22 mouse cellular contexts compared by ENCODE assay signal in genomic region chr15:7961489-7961888, GRCm38 (mm10).
DNase-seq lines count a peak whose midpoint lies in the region; ATAC-seq and TF ChIP-seq lines count a peak whose summit lies in the region.
"Had no signal": no experiment of that assay in that cellular context is flagged by ENCODE, and none has a peak within 500 bp of the region (broad histone marks: within the 10 kb centered on the region; RNA-seq: fewer than 3 reads in every experiment).

No protein-coding gene starts in this region.

- no peak overlapping the region for H3K4me3 ChIP-seq in midbrain, embryonic 11.5 days (ENCODE audit: low read depth, low read length)
- no peak overlapping the region for H3K4me3 ChIP-seq in midbrain, postnatal 0 days (ENCODE audit: low read depth, low read length)
- H3K4me3 ChIP-seq in liver, postnatal 0 days (ENCODE audit: low read depth, low read length): no peak overlapping the region
- H3K4me3 ChIP-seq: embryonic facial prominence, embryonic 10.5 days; heart, adult 2 months; heart, embryonic 15.5 days; intestine, embryonic 15.5 days had no signal

- no peak overlapping the region for H3K9ac ChIP-seq in midbrain, embryonic 11.5 days (ENCODE audit: low read length)
- H3K9ac ChIP-seq in midbrain, postnatal 0 days (replicated peaks; ENCODE audit: low read length, poor library complexity, severe bottlenecking): no peak overlapping the region
- H3K9ac ChIP-seq in liver, postnatal 0 days (replicated peaks): no peak overlapping the region
- H3K9ac ChIP-seq: forebrain, postnatal 0 days; heart, embryonic 15.5 days; hindbrain, embryonic 14.5 days; intestine, embryonic 15.5 days had no signal

- TF ChIP-seq CTCF in midbrain, postnatal 0 days (IDR thresholded peaks at IDR 0.05): no peak
- TF ChIP-seq CTCF in liver, postnatal 0 days (IDR thresholded peaks at IDR 0.05; ENCODE audit: low read depth): no peak

- 0 out of 2 replicates have a peak, but pooled peaks have one; percentile 44 for ATAC-seq in midbrain, embryonic 11.5 days (ENCODE audit: low FRiP score)
- ATAC-seq in midbrain, postnatal 0 days (ENCODE audit: low FRiP score): no peak
- no peak for ATAC-seq in liver, postnatal 0 days
- ATAC-seq: CD4-positive, CD25-positive, alpha-beta regulatory T cell, adult 4 months; forebrain, postnatal 0 days; intestine, embryonic 15.5 days; Patski had no signal

- no peaks in the 10 kb centered on the region for H3K36me3 ChIP-seq in midbrain, embryonic 11.5 days (ENCODE audit: control insufficient read depth, insufficient read depth, low read length)
- H3K36me3 ChIP-seq in midbrain, postnatal 0 days (ENCODE audit: insufficient read depth, low read length): no peaks in the 10 kb centered on the region
- H3K36me3 ChIP-seq in liver, postnatal 0 days (replicated peaks; ENCODE audit: insufficient read depth, low read length): no peaks in the 10 kb centered on the region
- H3K36me3 ChIP-seq: embryonic facial prominence, embryonic 10.5 days; heart, embryonic 15.5 days; intestine, embryonic 15.5 days had no signal

- DNase-seq in adrenal gland, adult 2 months: peak; percentile 16
- DNase-seq in adrenal gland, postnatal 25 days: no peak
- DNase-seq in midbrain, embryonic 11.5 days (ENCODE audit: low spot score, missing footprints): no peak
- DNase-seq in midbrain, postnatal 0 days (ENCODE audit: low spot score): no peak
- DNase-seq in thymus, postnatal 4 days: peak; percentile 12
- DNase-seq in thymus, postnatal 36 days: no peak
- no peak for DNase-seq in liver, postnatal 0 days
- DNase-seq: adrenal gland, postnatal 10 days; B cell, adult 2 months; cerebellum, adult 2 months; cerebellum, postnatal 10 days; forebrain, postnatal 0 days; gastrocnemius, postnatal 14 days; heart, adult 2 months; heart, postnatal 14 days had no signal

- no peak for TF ChIP-seq EP300 in liver, postnatal 0 days (IDR thresholded peaks at IDR 0.05; ENCODE audit: low read depth)

- whole genome bisulfite sequencing in midbrain, embryonic 11.5 days: 15% methylated on average over 2 of the region's 2 CpGs
- 19% methylated on average over 2 of the region's 2 CpGs for WGBS in midbrain, postnatal 0 days
- 52% methylated on average over 2 of the region's 2 CpGs for WGBS in liver, postnatal 0 days (ENCODE audit: insufficient replicate concordance)

- H3K27me3 ChIP-seq in midbrain, embryonic 11.5 days (ENCODE audit: control insufficient read depth, insufficient read depth, low read length): no peaks in the 10 kb centered on the region
- H3K27me3 ChIP-seq in midbrain, postnatal 0 days (ENCODE audit: insufficient read depth, low read length): no peaks in the 10 kb centered on the region
- H3K27me3 ChIP-seq in liver, postnatal 0 days (ENCODE audit: insufficient read depth, low read length): no peaks in the 10 kb centered on the region
- H3K27me3 ChIP-seq: heart, embryonic 15.5 days; intestine, embryonic 15.5 days; Patski had no signal

- H3K9me3 ChIP-seq in midbrain, embryonic 11.5 days (ENCODE audit: control insufficient read depth, low read length): no peaks in the 10 kb centered on the region
- H3K9me3 ChIP-seq in midbrain, postnatal 0 days (ENCODE audit: low read length): no peaks in the 10 kb centered on the region
- no peaks in the 10 kb centered on the region for H3K9me3 ChIP-seq in liver, postnatal 0 days (ENCODE audit: low read length)
- H3K9me3 ChIP-seq: embryonic facial prominence, embryonic 10.5 days; heart, embryonic 15.5 days; intestine, embryonic 15.5 days had no signal

- no peak overlapping the region for H3K4me2 ChIP-seq in midbrain, embryonic 11.5 days
- H3K4me2 ChIP-seq in midbrain, postnatal 0 days (ENCODE audit: low read depth, low read length, poor library complexity, severe bottlenecking): no peak overlapping the region
- H3K4me2 ChIP-seq in liver, postnatal 0 days (ENCODE audit: low read depth, low read length): no peak overlapping the region
- H3K4me2 ChIP-seq: heart, embryonic 11.5 days; heart, embryonic 15.5 days; hindbrain, embryonic 14.5 days; intestine, embryonic 15.5 days had no signal

- no peaks in the 10 kb centered on the region for H3K4me1 ChIP-seq in midbrain, embryonic 11.5 days (ENCODE audit: control insufficient read depth, insufficient read depth, low read length)
- H3K4me1 ChIP-seq in midbrain, postnatal 0 days (ENCODE audit: insufficient read depth, low read length): no peaks in the 10 kb centered on the region
- no peaks in the 10 kb centered on the region for H3K4me1 ChIP-seq in liver, postnatal 0 days (ENCODE audit: insufficient read depth)
- H3K4me1 ChIP-seq: embryonic facial prominence, embryonic 10.5 days; heart, embryonic 15.5 days; intestine, embryonic 15.5 days had no signal

- H3K27ac ChIP-seq in midbrain, embryonic 11.5 days (ENCODE audit: low read depth, low read length): no peak overlapping the region
- H3K27ac ChIP-seq in midbrain, postnatal 0 days (ENCODE audit: low read depth, low read length): no peak overlapping the region
- no peak overlapping the region for H3K27ac ChIP-seq in liver, postnatal 0 days (ENCODE audit: low read depth)
- H3K27ac ChIP-seq: embryonic facial prominence, embryonic 10.5 days; heart, adult 2 months; heart, embryonic 15.5 days; hindbrain, embryonic 14.5 days; intestine, embryonic 15.5 days had no signal

Comparison
In these comparisons a context has a peak if more than half of its experiments do, and no peak if none do; other contexts are left out.
1. DNase-seq: peak in adrenal gland, adult 2 months (single experiment) and thymus, postnatal 4 days (single experiment); none in adrenal gland, postnatal 25 days (single experiment), midbrain, embryonic 11.5 days (single experiment), midbrain, postnatal 0 days (single experiment), thymus, postnatal 36 days (0 of 2) and liver, postnatal 0 days (single experiment).